Mouse (Mus musculus) cerebellum, postnatal 4 days (tissue): ENCODE measurements at regions not wholly inside any gene's neighbourhood (a gene's known extent, or its start where the extent isn't known, plus 50 kb on each side); places are given as distances from the start of the nearest gene placed in this dataset.

Source experiments
- DNase-seq, 2 experiments: peaks; one replicate each; pipeline ENCODE4 v3.0.0; 2022; ENCODE audit warnings: low spot score in 2 of 2, mixed read lengths in 1 of 2

DNA sequence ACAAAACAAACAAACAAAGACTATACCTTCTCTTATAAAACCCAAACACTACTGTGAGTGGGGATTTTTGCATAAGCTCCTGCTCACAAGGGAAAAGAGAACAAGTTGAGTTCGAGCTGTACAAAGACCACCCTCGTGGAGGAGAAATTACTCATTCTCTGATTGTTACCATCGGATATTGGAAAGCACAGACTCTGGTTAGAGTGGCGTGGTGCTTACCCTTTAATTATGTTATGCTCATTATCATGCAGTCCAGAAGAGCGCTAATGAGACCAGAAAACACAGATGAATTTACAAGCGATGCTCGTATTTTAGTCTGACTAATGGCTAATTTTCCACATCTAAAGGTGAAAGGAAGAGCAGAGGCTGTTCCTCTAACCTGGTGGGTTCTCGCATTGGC, 721.7 kb upstream of the Cited2 start:
- no peak for DNase-seq

- DNase-seq, result no peak
Observed at GRCm38 (mm10) chr10:17003123-17003849, 719.7 kb upstream of the Cited2 start.

DNA sequence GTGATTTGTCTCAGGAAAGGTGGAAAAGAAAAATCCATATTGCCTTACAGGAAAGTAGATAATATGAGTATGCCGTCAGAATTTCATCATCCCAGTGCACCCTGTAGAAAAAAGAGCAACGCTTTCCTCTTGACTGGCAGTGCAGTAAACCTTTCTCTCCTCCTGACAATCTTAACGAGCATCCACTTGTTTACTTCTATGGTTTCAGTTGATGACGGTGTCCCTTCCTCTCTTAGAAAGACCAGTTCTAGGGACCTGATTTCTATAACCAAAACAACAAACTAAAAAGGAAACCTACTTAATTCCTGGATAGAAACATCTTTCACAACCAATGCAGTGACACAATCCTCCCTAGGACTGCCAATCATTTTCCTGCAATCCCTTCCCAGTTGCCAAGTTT, 714.3 kb upstream of the Cited2 start:
- no peak for DNase-seq

DNA sequence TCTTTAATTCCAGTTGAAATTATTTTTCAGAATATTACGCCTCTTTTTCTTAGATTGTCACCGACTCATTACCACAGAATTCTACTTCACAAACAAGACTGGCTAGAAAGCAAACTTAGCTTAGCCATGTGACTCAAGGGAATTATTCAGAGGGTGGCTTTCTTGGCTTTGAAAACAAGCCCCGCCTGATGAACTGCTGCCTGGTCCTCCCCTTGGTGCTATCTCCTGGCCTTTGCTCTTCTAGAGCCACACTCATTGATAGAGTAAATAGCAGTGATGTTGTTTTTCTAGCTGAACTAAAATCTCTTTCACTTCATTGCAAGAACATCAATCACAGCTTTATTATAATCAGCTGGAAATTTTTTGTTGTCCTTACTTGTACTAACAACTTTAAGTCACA, 713.0 kb upstream of the Cited2 start:
- no peak for DNase-seq

GRCm38 (mm10) chr10:17011876-17012275, 711.1 kb upstream of the Cited2 start:
- no peak for DNase-seq

DNA sequence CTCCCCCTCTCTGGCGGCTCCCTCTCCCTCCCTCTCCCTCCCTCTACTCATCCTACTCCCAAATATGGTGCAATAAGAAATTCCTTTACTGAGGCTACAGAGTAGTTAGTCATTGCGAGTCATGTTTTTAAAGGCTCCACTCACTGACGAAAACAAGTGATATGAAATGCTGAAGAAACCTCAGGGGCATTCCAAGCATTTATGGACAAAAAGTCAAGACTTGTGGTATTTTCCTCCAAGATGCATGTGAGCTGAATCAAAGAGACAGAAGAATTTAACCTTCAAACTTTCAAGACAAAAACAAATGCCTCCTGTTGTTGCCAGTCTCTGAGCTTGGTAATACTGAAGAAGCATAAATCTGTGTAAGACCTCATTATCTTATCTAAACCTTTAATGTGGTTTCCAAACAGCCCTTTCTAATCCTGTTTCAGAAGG, 710.5 kb upstream of the Cited2 start:
- no peak for DNase-seq

- no peak for DNase-seq
Observed at GRCm38 (mm10) chr10:17014826-17015225, 708.2 kb upstream of the Cited2 start.

GRCm38 (mm10) chr10:17016854-17017253, 706.2 kb upstream of the Cited2 start:
- DNase-seq, result no peak

GRCm38 (mm10) chr10:17022216-17023158, 700.5 kb upstream of the Cited2 start:
- no peak for DNase-seq

- peak in 1 of 2 experiments; percentile 17 for DNase-seq
Observed at GRCm38 (mm10) chr10:17023571-17024293, 699.3 kb upstream of the Cited2 start.

DNA sequence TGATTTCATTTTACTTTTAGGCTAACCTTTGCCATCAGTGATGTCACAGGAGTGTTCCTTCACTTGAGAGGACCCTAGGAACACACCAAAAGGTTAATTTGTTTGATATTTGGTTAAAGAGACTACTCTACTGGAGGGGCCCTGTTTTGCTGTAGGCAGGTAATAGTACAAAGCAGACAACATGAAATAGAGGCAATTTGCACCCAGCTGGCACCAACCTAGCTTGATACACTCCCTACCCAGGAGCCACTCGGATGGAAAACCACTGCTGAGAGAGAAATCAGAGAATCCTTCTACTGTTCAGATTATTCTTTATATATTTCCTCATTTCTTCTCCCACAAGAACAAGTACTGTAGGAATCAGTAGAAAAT, 698.7 kb upstream of the Cited2 start:
- DNase-seq, result no peak

- no peak for DNase-seq
Observed at GRCm38 (mm10) chr10:17034892-17035775, 687.9 kb upstream of the Cited2 start.

DNA sequence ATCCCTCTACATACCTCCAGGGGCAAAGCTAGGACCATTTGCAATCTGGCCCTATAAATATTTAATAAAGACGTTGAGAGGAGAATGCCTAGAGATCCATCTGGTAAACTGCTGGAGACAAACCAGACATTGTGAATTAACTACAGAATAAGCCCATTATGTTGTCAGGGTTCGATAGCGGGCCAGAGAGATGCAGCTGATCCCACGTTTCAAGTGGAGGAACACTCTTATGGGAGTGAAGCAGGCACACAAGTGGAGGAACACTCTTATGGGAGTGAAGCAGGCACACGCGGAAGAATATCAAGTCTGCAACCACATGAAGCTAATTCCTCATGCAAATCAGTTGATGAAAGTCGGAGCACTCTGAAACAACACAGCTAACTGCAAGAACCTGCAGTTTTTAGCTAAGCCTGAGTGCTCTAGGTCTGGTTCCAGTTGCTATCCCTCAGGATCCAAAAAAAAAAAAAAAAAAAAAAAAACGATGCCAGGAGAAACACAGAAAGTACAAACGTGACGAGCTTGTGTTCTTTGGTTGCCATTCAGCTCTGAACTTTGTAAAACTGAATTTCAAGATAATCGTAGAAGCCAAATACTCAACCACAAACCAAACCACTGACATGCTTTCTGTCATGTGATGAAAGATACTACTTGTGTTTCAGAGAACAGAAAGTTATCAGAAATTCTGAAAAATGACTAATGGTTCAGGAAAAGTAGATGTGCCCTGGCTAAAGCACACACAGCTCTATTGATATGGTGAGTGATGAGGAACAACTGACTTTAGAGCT, 684.6 kb upstream of the Cited2 start:
- DNase-seq, result no peak

DNA sequence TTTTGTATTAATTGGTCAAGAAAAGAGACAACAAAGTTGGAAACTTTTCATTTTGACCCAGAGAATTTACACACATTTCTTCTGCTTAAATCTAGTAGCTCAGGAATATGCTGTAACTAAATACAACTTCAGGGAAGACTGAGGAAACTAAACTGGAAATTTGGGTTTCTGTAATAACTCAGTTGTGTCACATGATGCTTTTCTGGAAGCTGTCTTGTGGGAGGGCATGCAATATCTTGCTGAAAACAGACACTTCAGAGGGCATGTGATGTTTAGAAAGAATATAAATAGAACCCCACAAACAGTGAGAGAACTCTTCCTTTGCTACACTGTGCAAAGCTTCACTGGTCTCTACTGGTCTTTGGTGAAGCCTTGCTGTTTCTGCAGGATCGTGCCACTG, 680.9 kb upstream of the Cited2 start:
- no peak for DNase-seq

- no peak for DNase-seq
Observed at GRCm38 (mm10) chr10:17042973-17043372, 680.0 kb upstream of the Cited2 start.

- no peak for DNase-seq
Observed at GRCm38 (mm10) chr10:17046765-17047164, 676.3 kb upstream of the Cited2 start.

- no peak for DNase-seq
Observed at GRCm38 (mm10) chr10:17072906-17073305, 650.1 kb upstream of the Cited2 start.

GRCm38 (mm10) chr10:17074013-17074401, 649.0 kb upstream of the Cited2 start:
- DNase-seq, result no peak

GRCm38 (mm10) chr10:17074402-17075027, 648.5 kb upstream of the Cited2 start:
- no peak for DNase-seq

DNA sequence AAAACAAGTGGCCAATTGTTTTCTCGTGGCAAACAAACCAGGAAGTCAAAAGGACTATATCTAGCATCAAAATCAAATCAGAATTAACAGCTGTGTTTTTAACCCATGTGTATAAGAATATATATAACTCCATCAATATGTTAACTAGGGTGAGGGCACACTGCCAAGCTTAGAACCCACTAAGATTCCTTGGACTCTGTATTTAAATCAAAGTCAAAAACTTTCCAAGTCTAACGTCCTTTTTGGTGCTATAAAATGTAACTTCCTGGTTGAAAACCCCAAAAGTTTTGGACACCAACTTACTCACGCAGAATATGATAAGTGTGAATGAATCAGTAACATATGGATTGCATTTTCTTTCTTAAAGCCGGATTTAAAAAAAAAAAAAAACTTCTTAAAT, 647.9 kb upstream of the Cited2 start:
- DNase-seq, result no peak
